Mouse (Mus musculus): Measurements from ENCODE around the gene Igsf9. TPM values are rescaled to one million over a fixed set of nuclear protein-coding genes. Genes with fewer than 3 reads are reported as not detected.

The Igsf9 gene
- polyA plus RNA-seq, 1 experiment from 2014 or later, result 11.4 TPM

DNA sequence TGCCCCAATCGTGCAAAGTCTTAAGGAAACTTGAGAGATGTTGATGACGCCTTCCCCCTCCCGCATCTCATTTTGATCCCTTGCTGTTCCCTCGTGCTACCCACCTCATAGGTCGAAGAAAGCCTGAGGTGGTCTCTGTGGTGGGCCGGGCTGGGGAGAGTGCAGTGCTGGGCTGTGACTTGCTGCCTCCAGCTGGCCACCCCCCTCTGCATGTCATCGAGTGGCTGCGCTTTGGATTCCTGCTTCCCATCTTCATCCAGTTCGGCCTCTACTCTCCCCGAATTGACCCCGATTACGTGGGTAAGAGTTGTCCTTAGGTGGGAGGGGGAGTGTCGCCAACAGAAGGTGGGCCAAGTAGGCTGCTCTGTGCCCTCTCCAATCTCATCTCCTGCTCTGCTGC is 3.1 kb downstream of the Igsf9 start:
- H3K4me3 ChIP-seq, result no peak overlapping the region
- peaks cover 29% of the 10 kb centered on the region for H3K4me1 ChIP-seq (replicated peaks)
- no peak for ATAC-seq (ENCODE audit: insufficient number of reproducible peaks, low FRiP score)
- no peaks in the 10 kb centered on the region for H3K36me3 ChIP-seq
- 74% methylated on average over 13 of the region's 13 CpGs for WGBS
- H3K9ac ChIP-seq, result no peak overlapping the region
- H3K9me3 ChIP-seq (replicated peaks), result no peaks in the 10 kb centered on the region
- H3K27me3 ChIP-seq (replicated peaks), result 0 out of 2 replicates have a peak, but pooled peaks cover 18% of the 10 kb centered on the region
- H3K27ac ChIP-seq (ENCODE audit: poor library complexity, severe bottlenecking), result no peak overlapping the region
- H3K4me2 ChIP-seq, result no peak overlapping the region

- Histone ChIP-seq H3K4me1 (replicated peaks) (peaks cover 35% of the 10 kb centered on the region), H3K4me2 (no peak overlapping the region), H3K27me3 (replicated peaks) (0 out of 2 replicates have a peak, but pooled peaks cover 20% of the 10 kb centered on the region), H3K36me3 (no peaks in the 10 kb centered on the region), H3K9ac (no peak overlapping the region), H3K4me3 (no peak overlapping the region), H3K27ac (ENCODE audit: poor library complexity, severe bottlenecking) (no peak overlapping the region), H3K9me3 (replicated peaks) (no peaks in the 10 kb centered on the region)
- no peak for ATAC-seq (ENCODE audit: insufficient number of reproducible peaks, low FRiP score)
- 65% methylated on average over 6 of the region's 6 CpGs for WGBS
These were observed 4.2 kb downstream of the Igsf9 start for GRCm38 (mm10) chr1:172485821-172486220.

DNA sequence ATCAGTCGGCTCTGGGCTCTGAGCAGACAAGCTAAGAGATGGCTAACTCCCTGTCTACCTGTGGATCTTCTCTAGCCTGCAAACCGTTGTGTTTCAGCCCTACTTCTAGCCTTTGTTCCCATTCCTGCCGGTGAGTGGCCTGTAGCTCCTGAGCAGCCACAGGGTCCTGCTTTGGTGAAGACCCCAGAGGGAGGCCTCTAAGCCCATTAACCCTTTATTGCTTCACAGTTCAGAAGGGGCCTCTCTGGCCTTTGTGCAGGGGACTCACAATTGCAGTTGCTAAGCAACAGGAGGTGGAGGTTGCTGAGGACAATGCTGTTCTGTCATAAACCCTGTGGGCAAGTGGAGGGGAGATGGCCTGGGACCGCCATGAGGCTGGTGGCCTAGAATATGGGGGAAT is 4.6 kb downstream of the Igsf9 start:
- no peak overlapping the region for H3K4me3 ChIP-seq
- H3K9me3 ChIP-seq (replicated peaks), result no peaks in the 10 kb centered on the region
- no peak for ATAC-seq (ENCODE audit: insufficient number of reproducible peaks, low FRiP score)
- no peaks in the 10 kb centered on the region for H3K36me3 ChIP-seq
- H3K9ac ChIP-seq, result no peak overlapping the region; the same call in 1 of the 2 replicates
- H3K4me1 ChIP-seq (replicated peaks), result peaks cover 33% of the 10 kb centered on the region
- H3K27me3 ChIP-seq (replicated peaks), result 0 out of 2 replicates have a peak, but pooled peaks cover 20% of the 10 kb centered on the region
- H3K27ac ChIP-seq (ENCODE audit: poor library complexity, severe bottlenecking), result no peak overlapping the region
- WGBS, result 59% methylated on average over 4 of the region's 4 CpGs
- no peak overlapping the region for H3K4me2 ChIP-seq

GRCm38 (mm10) chr1:172486651-172487050 is 5.1 kb downstream of the Igsf9 start:
- Histone ChIP-seq H3K9me3 (replicated peaks) (no peaks in the 10 kb centered on the region), H3K4me1 (replicated peaks) (peaks cover 29% of the 10 kb centered on the region), H3K9ac (no peak overlapping the region; the same call in 1 of the 2 replicates), H3K4me3 (no peak overlapping the region), H3K36me3 (no peaks in the 10 kb centered on the region), H3K27me3 (replicated peaks) (0 out of 2 replicates have a peak, but pooled peaks cover 20% of the 10 kb centered on the region), H3K27ac (ENCODE audit: poor library complexity, severe bottlenecking) (no peak overlapping the region), H3K4me2 (no peak overlapping the region)
- no peak for ATAC-seq (ENCODE audit: insufficient number of reproducible peaks, low FRiP score)
- 80% methylated on average over 5 of the region's 5 CpGs for WGBS

DNA sequence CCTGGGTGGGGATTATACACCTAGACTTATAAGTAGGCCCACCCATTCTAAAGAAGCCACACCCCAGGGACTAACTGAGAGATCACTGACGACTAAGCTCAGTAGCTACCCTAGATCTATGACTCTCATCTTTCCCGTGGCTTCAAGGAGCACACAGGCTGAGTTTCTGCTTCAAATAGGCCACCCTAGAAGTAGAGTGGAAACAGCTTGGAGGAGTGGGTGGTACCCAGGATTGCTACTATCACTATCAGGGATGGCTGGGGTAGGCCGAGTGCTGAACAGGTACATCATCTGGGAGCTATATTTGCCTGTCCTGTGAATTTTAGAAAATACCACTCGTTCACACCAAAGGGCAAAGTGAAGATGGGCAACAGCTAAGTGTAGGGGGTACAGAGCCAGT is 6.3 kb downstream of the Igsf9 start:
- peaks cover 24% of the 10 kb centered on the region for H3K4me1 ChIP-seq (replicated peaks)
- no peak overlapping the region for H3K4me2 ChIP-seq
- H3K9me3 ChIP-seq (replicated peaks), result no peaks in the 10 kb centered on the region
- no peak overlapping the region for H3K27ac ChIP-seq (ENCODE audit: poor library complexity, severe bottlenecking)
- 74% methylated on average over 4 of the region's 4 CpGs for WGBS
- 0 out of 2 replicates have a peak, but pooled peaks cover 20% of the 10 kb centered on the region for H3K27me3 ChIP-seq (replicated peaks)
- H3K9ac ChIP-seq, result no peak overlapping the region
- no peak for ATAC-seq (ENCODE audit: insufficient number of reproducible peaks, low FRiP score)
- H3K36me3 ChIP-seq, result no peaks in the 10 kb centered on the region
- H3K4me3 ChIP-seq, result no peak overlapping the region

DNA sequence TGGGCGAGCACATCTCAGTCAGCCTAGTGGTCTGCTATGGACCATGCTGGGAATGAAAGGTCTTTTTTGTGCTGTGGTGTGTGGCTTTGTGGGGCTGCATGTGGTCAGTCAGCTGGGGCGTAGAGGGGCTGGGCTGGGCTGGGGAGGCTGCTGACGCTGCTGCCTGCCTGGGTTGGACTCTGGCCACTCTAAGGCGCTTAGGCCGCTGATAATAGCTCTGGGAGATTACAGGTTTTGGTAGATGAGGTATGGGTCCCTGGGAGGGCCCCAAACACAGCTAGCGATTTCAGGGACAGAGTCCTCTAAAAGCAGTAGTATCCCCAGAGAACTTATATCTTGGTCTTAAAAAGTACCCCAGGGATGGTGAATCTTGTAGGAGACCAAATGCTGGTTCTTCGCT is 7.2 kb downstream of the Igsf9 start:
- Histone ChIP-seq H3K27me3 (replicated peaks) (0 out of 2 replicates have a peak, but pooled peaks cover 14% of the 10 kb centered on the region), H3K27ac (ENCODE audit: poor library complexity, severe bottlenecking) (no peak overlapping the region), H3K4me3 (no peak overlapping the region), H3K4me1 (replicated peaks) (peaks cover 15% of the 10 kb centered on the region), H3K9me3 (replicated peaks) (no peaks in the 10 kb centered on the region), H3K4me2 (no peak overlapping the region), H3K9ac (no peak overlapping the region), H3K36me3 (no peaks in the 10 kb centered on the region)
- WGBS, result 55% methylated on average over 7 of the region's 7 CpGs
- ATAC-seq (ENCODE audit: insufficient number of reproducible peaks, low FRiP score), result no peak

GRCm38 (mm10) chr1:172489585-172490250 is 8.1 kb downstream of the Igsf9 start:
- WGBS, result 46% methylated on average over 12 of the region's 12 CpGs
- Histone ChIP-seq H3K36me3 (no peaks in the 10 kb centered on the region), H3K4me3 (peak overlapping the region; percentile 38), H3K4me1 (replicated peaks) (peaks cover 13% of the 10 kb centered on the region), H3K27me3 (replicated peaks) (0 out of 2 replicates have a peak, but pooled peaks cover 13% of the 10 kb centered on the region), H3K27ac (ENCODE audit: poor library complexity, severe bottlenecking) (no peak overlapping the region), H3K9me3 (replicated peaks) (no peaks in the 10 kb centered on the region), H3K9ac (peak overlapping the region; percentile 54; the same call in 1 of the 2 replicates), H3K4me2 (peak overlapping the region; percentile 69)
- ATAC-seq (ENCODE audit: insufficient number of reproducible peaks, low FRiP score), result peak; percentile 6; the same call in 1 of the 2 replicates

- Histone ChIP-seq H3K4me2 (peak overlapping the region; percentile 69), H3K9me3 (replicated peaks) (no peaks in the 10 kb centered on the region), H3K27me3 (replicated peaks) (peaks cover 17% of the 10 kb centered on the region; the same call in 1 of the 2 replicates), H3K9ac (peak overlapping the region; percentile 54), H3K4me3 (peak overlapping the region; percentile 38), H3K36me3 (no peaks in the 10 kb centered on the region), H3K27ac (ENCODE audit: poor library complexity, severe bottlenecking) (no peak overlapping the region), H3K4me1 (replicated peaks) (peaks cover 13% of the 10 kb centered on the region)
- 5% methylated on average over 10 of the region's 10 CpGs for WGBS
- ATAC-seq (ENCODE audit: insufficient number of reproducible peaks, low FRiP score), result peak; percentile 66
These were observed 8.7 kb downstream of the Igsf9 start for GRCm38 (mm10) chr1:172490261-172490661.

DNA sequence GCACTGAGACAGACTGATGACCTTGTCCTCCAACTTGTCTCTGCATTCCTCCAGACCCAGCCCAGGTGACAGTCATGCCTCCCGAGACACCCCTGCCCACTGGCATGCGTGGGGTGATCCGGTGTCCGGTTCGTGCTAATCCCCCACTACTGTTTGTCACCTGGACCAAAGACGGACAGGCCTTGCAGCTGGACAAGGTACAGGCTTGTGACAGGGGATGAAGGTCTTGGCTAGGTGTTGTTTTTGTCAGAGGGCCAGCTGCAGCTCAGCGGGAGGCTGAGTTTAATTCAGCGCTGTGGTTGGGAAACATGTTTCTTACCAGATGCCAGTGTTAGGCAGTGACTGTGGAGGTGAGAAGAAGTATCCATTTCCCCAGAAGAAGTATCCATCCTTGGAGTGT is 10.5 kb downstream of the Igsf9 start:
- H3K4me2 ChIP-seq, result no peak overlapping the region
- no peak for ATAC-seq (ENCODE audit: insufficient number of reproducible peaks, low FRiP score)
- H3K4me3 ChIP-seq, result no peak overlapping the region
- H3K36me3 ChIP-seq, result 0 out of 2 replicates have a peak, but pooled peaks cover 5% of the 10 kb centered on the region
- H3K9me3 ChIP-seq (replicated peaks), result no peaks in the 10 kb centered on the region
- H3K9ac ChIP-seq, result no peak overlapping the region
- 87% methylated on average over 8 of the region's 8 CpGs for WGBS
- peaks cover 18% of the 10 kb centered on the region; the same call in 1 of the 2 replicates for H3K27me3 ChIP-seq (replicated peaks)
- H3K4me1 ChIP-seq (replicated peaks), result peaks cover 10% of the 10 kb centered on the region
- no peak overlapping the region for H3K27ac ChIP-seq (ENCODE audit: poor library complexity, severe bottlenecking)

DNA sequence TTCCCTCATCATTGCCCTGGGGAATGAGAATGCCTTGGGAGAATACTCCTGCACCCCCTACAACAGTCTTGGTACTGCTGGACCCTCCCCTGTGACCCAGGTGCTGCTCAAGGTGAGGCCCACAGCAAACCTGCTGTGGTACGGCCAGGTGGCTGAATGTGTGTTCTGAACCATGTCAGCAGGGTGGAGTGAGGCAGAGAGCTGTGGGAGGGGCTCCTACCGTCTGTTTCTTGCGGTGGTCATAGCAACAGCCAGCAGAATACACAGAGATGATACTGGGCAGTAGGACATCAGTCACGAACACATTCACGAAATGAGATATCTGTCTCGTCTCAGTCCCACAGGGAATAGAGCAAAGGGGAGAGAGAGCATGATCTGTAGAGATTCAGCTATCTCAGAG is 11.9 kb downstream of the Igsf9 start:
- WGBS, result 49% methylated on average over 6 of the region's 6 CpGs
- Histone ChIP-seq H3K9ac (no peak overlapping the region), H3K4me1 (replicated peaks) (peaks cover 14% of the 10 kb centered on the region), H3K4me3 (no peak overlapping the region), H3K27me3 (replicated peaks) (peaks cover 20% of the 10 kb centered on the region; the same call in 1 of the 2 replicates), H3K4me2 (no peak overlapping the region), H3K9me3 (replicated peaks) (no peaks in the 10 kb centered on the region), H3K27ac (ENCODE audit: poor library complexity, severe bottlenecking) (no peak overlapping the region), H3K36me3 (0 out of 2 replicates have a peak, but pooled peaks cover 5% of the 10 kb centered on the region)
- ATAC-seq (ENCODE audit: insufficient number of reproducible peaks, low FRiP score), result no peak

DNA sequence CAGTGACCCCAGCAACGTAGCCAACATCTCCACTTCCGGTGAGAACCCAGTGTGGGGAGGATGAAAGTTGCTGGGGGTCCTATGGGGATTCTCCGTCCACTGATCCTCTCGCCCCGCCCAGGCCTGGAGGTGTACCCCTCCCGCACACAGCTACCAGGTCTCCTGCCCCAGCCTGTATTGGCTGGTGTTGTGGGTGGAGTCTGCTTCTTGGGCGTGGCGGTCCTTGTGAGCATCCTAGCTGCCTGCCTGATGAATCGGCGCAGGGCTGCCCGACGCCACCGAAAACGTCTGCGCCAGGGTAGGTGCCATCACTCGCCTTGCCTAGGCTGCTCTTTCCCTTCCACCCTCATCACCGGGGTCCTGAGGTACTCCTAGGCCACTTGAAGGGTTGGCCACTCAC is 14.4 kb downstream of the Igsf9 start:
- WGBS, result 75% methylated on average over 17 of the region's 17 CpGs
- Histone ChIP-seq H3K9ac (no peak overlapping the region), H3K27ac (ENCODE audit: poor library complexity, severe bottlenecking) (no peak overlapping the region), H3K4me3 (no peak overlapping the region), H3K4me2 (no peak overlapping the region), H3K9me3 (replicated peaks) (no peaks in the 10 kb centered on the region), H3K36me3 (0 out of 2 replicates have a peak, but pooled peaks cover 5% of the 10 kb centered on the region), H3K27me3 (replicated peaks) (peaks cover 16% of the 10 kb centered on the region; the same call in 1 of the 2 replicates), H3K4me1 (replicated peaks) (peaks cover 12% of the 10 kb centered on the region; the same call in 1 of the 2 replicates)
- no peak for ATAC-seq (ENCODE audit: insufficient number of reproducible peaks, low FRiP score)
